Mouse (Mus musculus) midbrain, embryonic 10.5 days (tissue): ENCODE results near the gene Ip6k3. TPM values are rescaled to one million over a fixed set of nuclear protein-coding genes. Genes with fewer than 3 reads are reported as not detected.

ENCODE experiments used
- DNase-seq: peaks from one replicate; pipeline ENCODE4 v3.0.0-alpha.2; 2017; ENCODE audit warnings: low spot score
- H3K27ac ChIP-seq: fragments of 300-500 bp; sonication (generic); replicated peaks from 2 replicates; pipeline ENCODE4 v1.5.1; 2016; ENCODE audit warnings: mild to moderate bottlenecking
- H3K27me3 ChIP-seq: fragments of 300-500 bp; sonication (generic); 2 replicates; pipeline ENCODE4 v1.6.1; 2016; ENCODE audit warnings: low read depth, mild to moderate bottlenecking; ENCODE audit not compliant: poor library complexity, severe bottlenecking
- H3K36me3 ChIP-seq: fragments of 300-500 bp; sonication (generic); 2 replicates; pipeline ENCODE4 v1.6.1; 2016; ENCODE audit warnings: mild to moderate bottlenecking, moderate library complexity
- H3K4me1 ChIP-seq: fragments of 300-500 bp; sonication (generic); 2 replicates; pipeline ENCODE4 v1.6.1; 2016
- H3K4me3 ChIP-seq: fragments of 300-500 bp; sonication (generic); 2 replicates; pipeline ENCODE4 v1.5.1; 2016; ENCODE audit warnings: mild to moderate bottlenecking, moderate library complexity
- H3K9me3 ChIP-seq: fragments of 300-500 bp; sonication (generic); replicated peaks from 2 replicates; pipeline ENCODE4 v1.6.1; 2016; ENCODE audit warnings: mild to moderate bottlenecking
- WGBS: fragments of 180-500 bp; shearing (Covaris S2); methylation state at CpG from one replicate; pipeline ENCODE4 v1.1.7; 2016; 5-methylcytosine and 5-hydroxymethylcytosine counted together
- polyA plus RNA-seq: library from polyadenylated mRNA; unstranded; fragments of >200 nt; fragmentation: Nextera tagmentation; extraction: Ambion mirVana; gene quantifications from 2 replicates; pipeline ENCODE4 v1.2.1, GENCODE M21; 2016

The Ip6k3 gene
- polyA plus RNA-seq, 1 experiment from 2014 or later = not detected

GRCm38 (mm10) chr17:27140262-27140661 lies 27.3 kb downstream of the Ip6k3 start:
- H3K27ac ChIP-seq = no peak overlapping the region
- 64% methylated on average over 9 of the region's 9 CpGs for WGBS
- peaks cover 33% of the 10 kb centered on the region for H3K4me1 ChIP-seq

DNA sequence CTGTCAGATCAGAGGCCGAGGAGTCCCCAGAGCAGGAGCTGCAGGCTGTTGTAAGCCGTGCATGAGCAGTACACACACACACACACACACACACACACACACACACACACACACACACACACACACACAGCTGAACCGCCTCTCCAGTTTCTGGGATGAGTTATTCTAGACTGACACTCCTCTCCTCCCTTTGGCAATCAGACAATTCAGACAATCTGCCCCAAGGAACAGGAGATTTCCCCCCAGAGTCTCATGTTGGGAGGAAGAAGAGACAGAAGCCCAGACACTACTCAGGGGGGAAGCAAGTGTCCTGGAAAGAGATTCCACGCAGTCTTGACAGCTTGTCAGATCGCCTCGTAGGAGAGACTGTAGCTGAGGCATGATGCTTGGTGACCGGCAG lies 28.3 kb downstream of the Ip6k3 start:
- H3K27me3 ChIP-seq = peaks cover 11% of the 10 kb centered on the region
- no peak overlapping the region for H3K4me3 ChIP-seq
- WGBS = 67% methylated on average over 7 of the region's 7 CpGs
- H3K27ac ChIP-seq = no peak overlapping the region
- no peaks in the 10 kb centered on the region for H3K36me3 ChIP-seq
- DNase-seq = no peak
- peaks cover 36% of the 10 kb centered on the region for H3K4me1 ChIP-seq
- no peaks in the 10 kb centered on the region for H3K9me3 ChIP-seq

More at GRCm38 (mm10) chr17:27140262-27140661, 27.3 kb downstream of the Ip6k3 start:
- no peaks in the 10 kb centered on the region for H3K9me3 ChIP-seq
- no peak for DNase-seq
- no peaks in the 10 kb centered on the region for H3K36me3 ChIP-seq
- H3K27me3 ChIP-seq = peaks cover 4% of the 10 kb centered on the region
- no peak overlapping the region for H3K4me3 ChIP-seq

- whole genome bisulfite sequencing = 76% methylated on average over 9 of the region's 9 CpGs
- no peak for DNase-seq
- Histone ChIP-seq H3K4me1 (peaks cover 39% of the 10 kb centered on the region), H3K4me3 (no peak overlapping the region), H3K27ac (no peak overlapping the region), H3K36me3 (no peaks in the 10 kb centered on the region), H3K9me3 (no peaks in the 10 kb centered on the region), H3K27me3 (peaks cover 11% of the 10 kb centered on the region)
Observed at GRCm38 (mm10) chr17:27138396-27138795, 29.2 kb downstream of the Ip6k3 start.

GRCm38 (mm10) chr17:27134715-27135114 lies 32.9 kb downstream of the Ip6k3 start:
- Histone ChIP-seq H3K9me3 (no peaks in the 10 kb centered on the region), H3K27ac (no peak overlapping the region), H3K27me3 (peaks cover 16% of the 10 kb centered on the region), H3K36me3 (peaks cover 9% of the 10 kb centered on the region; the same call in 1 of the 2 replicates), H3K4me1 (peaks cover 56% of the 10 kb centered on the region), H3K4me3 (no peak overlapping the region)
- no peak for DNase-seq
- 32% methylated on average over 3 of the region's 3 CpGs for WGBS

DNA sequence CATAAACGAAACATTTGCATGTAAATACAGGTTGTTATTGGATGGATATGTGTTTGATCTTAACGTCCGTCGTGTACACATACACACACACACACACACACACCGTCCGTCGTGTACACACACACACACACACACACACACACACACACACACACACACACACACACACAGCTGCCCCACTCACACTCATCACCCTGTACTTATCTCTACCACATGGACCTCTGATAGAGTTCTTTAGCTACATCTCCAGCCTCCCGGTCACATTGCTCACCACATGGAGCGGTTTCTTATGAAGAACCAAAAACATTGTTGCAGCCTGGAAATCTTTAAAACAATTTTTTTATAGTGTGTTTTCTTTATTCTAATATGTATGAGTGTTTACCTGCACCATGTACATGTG lies 33.4 kb downstream of the Ip6k3 start:
- Histone ChIP-seq H3K9me3 (no peaks in the 10 kb centered on the region), H3K4me1 (peaks cover 54% of the 10 kb centered on the region), H3K36me3 (peaks cover 14% of the 10 kb centered on the region; the same call in 1 of the 2 replicates), H3K27me3 (peaks cover 16% of the 10 kb centered on the region), H3K27ac (peak overlapping the region; percentile 96), H3K4me3 (peak overlapping the region; percentile 76)
- 41% methylated on average over 9 of the region's 9 CpGs for WGBS
- no peak for DNase-seq

DNA sequence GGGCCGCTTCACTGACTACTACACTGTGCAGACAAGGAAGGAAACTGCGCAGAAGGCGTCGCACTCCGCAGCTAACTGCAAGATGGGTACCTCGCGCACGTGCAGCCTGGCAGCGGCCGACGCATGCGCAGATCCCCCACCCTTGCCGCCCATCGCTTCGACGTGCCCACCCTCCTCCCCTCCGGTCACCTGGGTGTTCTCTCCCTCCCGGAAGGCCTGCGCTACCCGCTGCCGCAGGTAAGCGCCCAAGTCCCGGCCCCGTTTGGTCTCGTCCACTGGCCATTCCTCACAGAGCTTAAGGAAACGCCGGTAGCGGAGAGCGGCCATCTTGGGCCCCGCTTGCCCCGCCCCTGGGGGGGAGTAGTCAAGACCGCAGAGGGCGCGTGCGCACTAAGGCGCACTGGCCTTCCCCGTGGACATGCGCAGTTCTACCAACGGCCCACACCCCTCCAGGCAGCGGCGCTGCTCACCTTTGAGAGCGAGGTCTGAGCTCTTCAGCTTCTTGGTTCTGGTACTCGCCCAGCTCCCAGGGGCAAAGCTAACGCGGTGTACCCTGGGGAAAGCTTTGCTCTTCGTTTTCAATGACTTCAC lies 33.9 kb downstream of the Ip6k3 start, which contains the start of gene Uqcc2:
Uqcc2 (minus strand) TSS at position 366 of the 591 bp plus-strand sequence.
- Histone ChIP-seq H3K4me1 (peaks cover 52% of the 10 kb centered on the region), H3K9me3 (no peaks in the 10 kb centered on the region), H3K27me3 (peaks cover 16% of the 10 kb centered on the region), H3K27ac (peak within 1 kb of the TSS; percentile 96), H3K4me3 (peak within 1 kb of the TSS; percentile 76), H3K36me3 (peaks cover 14% of the 10 kb centered on the region; the same call in 1 of the 2 replicates)
- DNase-seq = peak; percentile 97
- under 1% methylated on average over 46 of the region's 46 CpGs for WGBS

DNA sequence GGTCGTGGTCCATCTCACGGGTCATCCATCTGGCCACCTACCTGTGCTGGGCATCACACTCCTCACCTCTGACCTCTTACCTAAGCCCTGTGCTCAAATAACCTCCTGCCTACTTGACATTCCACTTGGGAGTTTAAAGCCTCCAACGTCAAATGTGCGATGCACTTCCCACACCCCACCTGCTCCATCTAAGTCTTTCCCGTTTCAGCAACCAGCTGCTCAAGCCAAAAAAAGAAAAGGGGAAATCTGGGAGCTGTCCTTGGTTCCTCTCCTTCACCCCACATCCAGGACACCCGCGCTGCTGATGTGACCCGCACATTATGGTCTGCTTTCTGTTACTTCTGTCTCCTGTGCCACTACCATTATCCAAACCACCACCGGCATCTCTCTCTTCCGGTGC lies 35.4 kb downstream of the Ip6k3 start:
- H3K36me3 ChIP-seq = peaks cover 20% of the 10 kb centered on the region
- 96% methylated on average over 10 of the region's 10 CpGs for WGBS
- peaks cover 16% of the 10 kb centered on the region for H3K27me3 ChIP-seq
- H3K4me3 ChIP-seq = no peak overlapping the region
- no peak overlapping the region for H3K27ac ChIP-seq
- H3K4me1 ChIP-seq = peaks cover 55% of the 10 kb centered on the region
- DNase-seq = no peak
- H3K9me3 ChIP-seq = no peaks in the 10 kb centered on the region

GRCm38 (mm10) chr17:27131240-27131665 lies 36.3 kb downstream of the Ip6k3 start:
- Histone ChIP-seq H3K27ac (no peak overlapping the region), H3K4me3 (no peak overlapping the region), H3K27me3 (peaks cover 16% of the 10 kb centered on the region), H3K36me3 (peaks cover 20% of the 10 kb centered on the region), H3K4me1 (peaks cover 62% of the 10 kb centered on the region), H3K9me3 (no peaks in the 10 kb centered on the region)
- 85% methylated on average over 10 of the region's 10 CpGs for whole genome bisulfite sequencing
- DNase-seq = no peak

GRCm38 (mm10) chr17:27130246-27130645 lies 37.3 kb downstream of the Ip6k3 start:
- Histone ChIP-seq H3K27ac (peak overlapping the region; percentile 63), H3K4me1 (peaks cover 72% of the 10 kb centered on the region), H3K4me3 (0 out of 2 replicates have a peak overlapping the region, but pooled peaks have one; percentile 9)

DNA sequence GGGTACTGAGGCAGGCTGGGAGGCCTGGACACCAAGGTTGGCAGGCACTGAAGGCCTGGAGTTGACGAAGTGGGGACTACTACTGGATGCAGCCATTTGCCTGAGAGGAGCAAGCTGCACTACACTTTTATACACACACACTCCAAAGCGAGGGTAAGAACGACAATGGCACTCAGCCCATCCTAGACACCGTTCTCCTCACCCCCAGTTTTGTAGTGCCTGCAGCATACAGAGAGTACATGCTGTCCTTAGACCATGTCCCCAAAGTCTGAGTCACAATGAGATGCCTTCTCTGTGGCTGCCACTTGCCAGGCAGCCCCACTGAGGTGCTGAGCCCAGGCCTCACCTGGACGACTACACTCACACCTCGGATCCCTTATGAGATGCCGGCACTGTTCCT lies 37.8 kb downstream of the Ip6k3 start:
- H3K4me1 ChIP-seq = peaks cover 73% of the 10 kb centered on the region

More at GRCm38 (mm10) chr17:27130246-27130645, 37.3 kb downstream of the Ip6k3 start:
- 63% methylated on average over 9 of the region's 9 CpGs for WGBS
- H3K36me3 ChIP-seq = peaks cover 28% of the 10 kb centered on the region
- H3K9me3 ChIP-seq = no peaks in the 10 kb centered on the region
- peaks cover 11% of the 10 kb centered on the region for H3K27me3 ChIP-seq
- DNase-seq = no peak

GRCm38 (mm10) chr17:27129291-27129690 lies 38.3 kb downstream of the Ip6k3 start:
- DNase-seq = no peak
- H3K9me3 ChIP-seq = no peaks in the 10 kb centered on the region
- peaks cover 70% of the 10 kb centered on the region for H3K4me1 ChIP-seq
- 0 out of 2 replicates have a peak, but pooled peaks cover 5% of the 10 kb centered on the region for H3K27me3 ChIP-seq
- H3K4me3 ChIP-seq = no peak overlapping the region
- WGBS = 89% methylated on average over 13 of the region's 13 CpGs
- H3K27ac ChIP-seq = no peak overlapping the region
- peaks cover 38% of the 10 kb centered on the region for H3K36me3 ChIP-seq

More for the DNA sequence above, 37.8 kb downstream of the Ip6k3 start:
- Histone ChIP-seq H3K36me3 (peaks cover 33% of the 10 kb centered on the region), H3K27me3 (peaks cover 7% of the 10 kb centered on the region), H3K27ac (peak overlapping the region; percentile 63; the same call in 1 of the 2 replicates), H3K4me3 (no peak overlapping the region), H3K9me3 (no peaks in the 10 kb centered on the region)
- no peak for DNase-seq
- 88% methylated on average over 7 of the region's 7 CpGs for WGBS

DNA sequence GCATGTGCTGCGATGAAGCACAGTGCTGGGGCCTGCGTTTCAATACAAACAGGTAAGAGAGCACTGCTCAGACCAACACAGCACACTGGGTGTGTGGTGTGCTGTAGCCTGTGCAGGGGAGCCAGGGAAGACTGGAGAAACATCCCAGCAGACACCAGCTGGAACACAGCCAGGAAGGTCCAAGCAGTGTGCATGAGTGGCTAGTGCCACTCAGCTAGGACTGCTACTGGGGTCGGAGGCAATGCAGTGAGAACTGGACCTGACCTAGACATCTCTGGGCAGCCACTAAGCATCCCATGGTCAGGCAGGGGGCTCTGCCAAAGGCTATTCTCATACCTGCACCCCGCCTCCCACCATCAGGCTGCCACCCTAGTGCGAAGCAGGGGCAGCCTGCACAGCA lies 39.4 kb downstream of the Ip6k3 start:
- peaks cover 49% of the 10 kb centered on the region for H3K36me3 ChIP-seq
- 93% methylated on average over 5 of the region's 5 CpGs for WGBS
- peaks cover 66% of the 10 kb centered on the region for H3K4me1 ChIP-seq
- DNase-seq = no peak
- no peak overlapping the region; the same call in 1 of the 2 replicates for H3K27ac ChIP-seq
- no peak overlapping the region for H3K4me3 ChIP-seq
- H3K9me3 ChIP-seq = no peaks in the 10 kb centered on the region
- H3K27me3 ChIP-seq = 0 out of 2 replicates have a peak, but pooled peaks cover 4% of the 10 kb centered on the region

GRCm38 (mm10) chr17:27126974-27127373 lies 40.6 kb downstream of the Ip6k3 start:
- no peak overlapping the region for H3K4me3 ChIP-seq
- DNase-seq = no peak
- H3K36me3 ChIP-seq = peaks cover 60% of the 10 kb centered on the region
- no peak overlapping the region; the same call in 1 of the 2 replicates for H3K27ac ChIP-seq
- no peaks in the 10 kb centered on the region for H3K9me3 ChIP-seq
- WGBS = 84% methylated on average over 10 of the region's 10 CpGs
- 0 out of 2 replicates have a peak, but pooled peaks cover 4% of the 10 kb centered on the region for H3K27me3 ChIP-seq
- H3K4me1 ChIP-seq = peaks cover 54% of the 10 kb centered on the region
